Mouse (Mus musculus): Measurements from ENCODE around the gene Krt20. TPM values are rescaled to one million over a fixed set of nuclear protein-coding genes. Genes with fewer than 3 reads are reported as not detected.

Gene Krt20
- total RNA-seq, 2 experiments from 2014 or later: not detected

GRCm38 (mm10) chr11:99396661-99397060 lies 41.3 kb downstream of the Krt20 start:
- no peak for DNase-seq (ENCODE audit: low spot score in 2 of 2)
- no peak for TF ChIP-seq CTCF (conservative IDR thresholded peaks at IDR 0.05)
- H3K4me3 ChIP-seq: no peak overlapping the region
- H3K27ac ChIP-seq: no peak overlapping the region

GRCm38 (mm10) chr11:99396034-99396433 lies 41.9 kb downstream of the Krt20 start:
- H3K27ac ChIP-seq: no peak overlapping the region
- H3K4me3 ChIP-seq: no peak overlapping the region
- no peak for DNase-seq (ENCODE audit: low spot score in 2 of 2)
- TF ChIP-seq CTCF (conservative IDR thresholded peaks at IDR 0.05): no peak

GRCm38 (mm10) chr11:99392492-99392891 lies 45.5 kb downstream of the Krt20 start:
- H3K27ac ChIP-seq: peak overlapping the region; percentile 83
- TF ChIP-seq CTCF (conservative IDR thresholded peaks at IDR 0.05): no peak
- DNase-seq (ENCODE audit: low spot score in 2 of 2): peak; percentile 45 to 52

GRCm38 (mm10) chr11:99391375-99391774 lies 46.6 kb downstream of the Krt20 start:
- DNase-seq (ENCODE audit: low spot score in 2 of 2): no peak
- Histone ChIP-seq H3K4me3 (no peak overlapping the region), H3K27ac (peak overlapping the region; percentile 83)
- TF ChIP-seq CTCF (conservative IDR thresholded peaks at IDR 0.05): no peak

More at GRCm38 (mm10) chr11:99392492-99392891, 45.5 kb downstream of the Krt20 start:
- H3K4me3 ChIP-seq: no peak overlapping the region

- Histone ChIP-seq H3K4me3 (no peak overlapping the region), H3K27ac (peak overlapping the region; percentile 71)
- no peak for DNase-seq (ENCODE audit: low spot score in 2 of 2)
- TF ChIP-seq CTCF (conservative IDR thresholded peaks at IDR 0.05): peak; percentile 48
These were observed 47.1 kb downstream of the Krt20 start for GRCm38 (mm10) chr11:99390866-99391265.

- no peak within 1 kb of the TSS for H3K4me3 ChIP-seq
- no peak within 1 kb of the TSS for H3K27ac ChIP-seq
- no peak for DNase-seq (ENCODE audit: low spot score in 2 of 2)
- no peak for TF ChIP-seq CTCF (conservative IDR thresholded peaks at IDR 0.05)
These were observed 48.7 kb downstream of the Krt20 start, which contains the start of gene Krt10 for GRCm38 (mm10) chr11:99389264-99389663. TSS of gene Krt10 (minus strand) at chr11:99389364.

- Histone ChIP-seq H3K27ac (no peak overlapping the region), H3K4me3 (no peak overlapping the region)
- no peak for TF ChIP-seq CTCF (conservative IDR thresholded peaks at IDR 0.05)
- DNase-seq (ENCODE audit: low spot score in 2 of 2): no peak
These were observed 49.3 kb downstream of the Krt20 start for GRCm38 (mm10) chr11:99388661-99389060.

- TF ChIP-seq CTCF (conservative IDR thresholded peaks at IDR 0.05): no peak
- peak overlapping the region; percentile 97 for H3K27ac ChIP-seq
- peak; percentile 89 for DNase-seq (ENCODE audit: low spot score in 2 of 2)
- H3K4me3 ChIP-seq: peak overlapping the region; percentile 70
These were observed 51.9 kb downstream of the Krt20 start for GRCm38 (mm10) chr11:99385813-99386721.

GRCm38 (mm10) chr11:99379568-99379967 lies 58.4 kb downstream of the Krt20 start:
- peak; percentile 100 for TF ChIP-seq CTCF (conservative IDR thresholded peaks at IDR 0.05)
- H3K27ac ChIP-seq: no peak overlapping the region
- peak; percentile 73 to 84 for DNase-seq (ENCODE audit: low spot score in 2 of 2)
- no peak overlapping the region for H3K4me3 ChIP-seq

Other genes starting within 250 kb of the Krt20 start
- 10 to 100 TPM; 55.8 to 62.3 TPM for gene Smarce1, start 207.1 kb downstream of the Krt20 start, total RNA-seq (2021)
- gene Krt222, start 194.1 kb downstream of the Krt20 start, total RNA-seq (2021): 10 to 100 TPM; 24.8 to 29.5 TPM
- not detected for gene Krt24, start 152.9 kb downstream of the Krt20 start, total RNA-seq (2021)
- gene Krt25, start 115.2 kb downstream of the Krt20 start, total RNA-seq (2021): not detected
- not detected for gene Krt26, start 100.2 kb downstream of the Krt20 start, total RNA-seq (2021)
- gene Krt27, start 87.0 kb downstream of the Krt20 start, total RNA-seq (2021): not detected
- under 1 TPM in 1 of 2 experiments, not detected in 1; 0.23 TPM for gene Krt28, start 63.2 kb downstream of the Krt20 start, total RNA-seq (2021)
- 10 to 100 TPM; 14.8 to 16.4 TPM for gene Krt10, start 48.8 kb downstream of the Krt20 start, total RNA-seq (2021)
- gene Krt12, start 15.9 kb downstream of the Krt20 start, total RNA-seq (2021): 1 to 10 TPM in 1 of 2 experiments, under 1 TPM in 1; 0.97 to 1.4 TPM
- not detected for gene Krt23, start 55.0 kb upstream of the Krt20 start, total RNA-seq (2021)
- gene Krt39, start 83.2 kb upstream of the Krt20 start, total RNA-seq (2021): not detected
- not detected for gene Krt40, start 105.0 kb upstream of the Krt20 start, total RNA-seq (2021)
- not detected for gene Krtap3-3, start 112.7 kb upstream of the Krt20 start, total RNA-seq (2021)
- not detected for gene Krtap3-2, start 118.7 kb upstream of the Krt20 start, total RNA-seq (2021)
- not detected for gene Gm11939, start 121.3 kb upstream of the Krt20 start, total RNA-seq (2021)
- gene Krtap3-1, start 128.5 kb upstream of the Krt20 start, total RNA-seq (2021): not detected
- gene Krtap1-5, start 142.9 kb upstream of the Krt20 start, total RNA-seq (2021): not detected
- gene Krtap1-4, start 145.5 kb upstream of the Krt20 start, total RNA-seq (2021): not detected
- not detected for gene Krtap1-3, start 153.2 kb upstream of the Krt20 start, total RNA-seq (2021)
- gene Krtap9-3, start 160.0 kb upstream of the Krt20 start, total RNA-seq (2021): not detected
- gene Gm11938, start 165.2 kb upstream of the Krt20 start, total RNA-seq (2021): not detected
- not detected for gene Gm11937, start 172.0 kb upstream of the Krt20 start, total RNA-seq (2021)
- not detected for gene Krtap2-4, start 176.7 kb upstream of the Krt20 start, total RNA-seq (2021)
- gene Gm11562, start 182.3 kb upstream of the Krt20 start, total RNA-seq (2021): not detected
- gene Krtap4-1, start 190.1 kb upstream of the Krt20 start, total RNA-seq (2021): not detected
- gene Krtap4-2, start 196.9 kb upstream of the Krt20 start, total RNA-seq (2021): not detected
- not detected for gene Krtap4-7, start 205.9 kb upstream of the Krt20 start, total RNA-seq (2021)
- gene Gm11555, start 212.1 kb upstream of the Krt20 start, total RNA-seq (2021): not detected
- gene Gm11563, start 220.8 kb upstream of the Krt20 start, total RNA-seq (2021): not detected
- not detected for gene Krtap4-6, start 227.8 kb upstream of the Krt20 start, total RNA-seq (2021)

Data from layer of hippocampus, adult 2 months (tissue).